Mouse (Mus musculus) G1E-ER4 (cell line): Measurements from ENCODE around the gene Asb18. TPM values are rescaled to one million over a fixed set of nuclear protein-coding genes. Genes with fewer than 3 reads are reported as not detected.

Experiments used
- GATA1 ChIP-seq: IDR thresholded peaks from one replicate; pipeline ENCODE4 v1.8.0; 2012; ENCODE audit warnings: low read length, inconsistent platforms
- polyA plus RNA-seq: library from polyadenylated mRNA; stranded (reverse); fragments of >175 nt; gene quantifications from 2 replicates; pipeline ENCODE4 v1.2.3, GENCODE M21; 2012

Asb18 gene
- polyA plus RNA-seq, 1 experiment: not detected

DNA sequence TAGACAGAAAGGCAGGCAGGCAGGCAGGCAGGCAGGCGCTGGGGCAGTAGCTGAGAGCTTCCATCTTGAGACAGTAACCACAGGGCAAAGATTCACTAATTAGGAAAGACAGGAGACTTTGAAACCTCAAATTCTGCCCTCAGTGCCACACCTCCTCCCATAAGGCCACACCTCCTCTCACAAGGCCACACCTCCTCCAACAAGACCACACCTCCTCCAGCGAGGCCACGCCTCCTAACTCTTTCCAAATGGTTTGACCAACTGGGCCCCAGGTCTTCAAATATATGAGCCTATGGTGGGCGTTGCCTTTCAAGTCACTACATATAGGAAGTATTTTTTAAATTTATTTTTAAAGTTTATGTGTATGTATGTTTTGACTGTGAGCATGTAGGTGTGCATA is 113.1 kb downstream of the Asb18 start:
- no peak for TF ChIP-seq GATA1

Other genes starting within 250 kb of the Asb18 start
- not detected in 2 replicates for gene Gbx2, start 83.5 kb downstream of the Asb18 start, polyA plus RNA-seq
- not detected in 2 replicates for gene Iqca, start 138.7 kb upstream of the Asb18 start, polyA plus RNA-seq
- gene Ackr3, start 189.3 kb upstream of the Asb18 start, polyA plus RNA-seq: not detected in 2 replicates